Mouse (Mus musculus): Measurements from ENCODE around the gene Fuz. TPM values are rescaled to one million over a fixed set of nuclear protein-coding genes. Genes with fewer than 3 reads are reported as not detected.
A peak's percentile ranks its signal among the peaks of the same experiment; 100 is the strongest.

The Fuz gene
- polyA plus RNA-seq, 1 experiment from 2014 or later, result 22.4 TPM

MicroRNAs encoded within 50 kb of the gene (microRNA counts, 519-probe panel; counts per million panel counts)
- 460 counts per million, percentile 65 among the panel's probes with 10 or more counts for microRNA mmu-miR-707

Small RNA genes within 50 kb of the gene (microRNA-seq; reads per million reads assigned to microRNA genes)
- gene Mir707, result not detected

Other genes with a start within 250 kb of the Fuz start
- gene Myh14, start 225.2 kb upstream of the Fuz start, polyA plus RNA-seq (2016; fragmentation: Nextera tagmentation; extraction: Ambion mirVana), result 6.5 and 6.8 TPM in 2 replicates
- not detected in 2 replicates for gene Izumo2, start 187.3 kb upstream of the Fuz start, polyA plus RNA-seq (2016; fragmentation: Nextera tagmentation; extraction: Ambion mirVana)
- gene Vrk3, start 147.7 kb upstream of the Fuz start, polyA plus RNA-seq (2016; fragmentation: Nextera tagmentation; extraction: Ambion mirVana), result 36.4 and 36.7 TPM in 2 replicates
- gene Zfp473, start 145.0 kb upstream of the Fuz start, polyA plus RNA-seq (2016; fragmentation: Nextera tagmentation; extraction: Ambion mirVana), result 2.3 and 2.6 TPM in 2 replicates
- 102 and 104 TPM in 2 replicates for gene Nup62, start 80.0 kb upstream of the Fuz start, polyA plus RNA-seq (2016; fragmentation: Nextera tagmentation; extraction: Ambion mirVana)
- 1.2 and 2.5 TPM in 2 replicates for gene Il4i1, start 79.7 kb upstream of the Fuz start, polyA plus RNA-seq (2016; fragmentation: Nextera tagmentation; extraction: Ambion mirVana)
- gene Atf5, start 79.4 kb upstream of the Fuz start, polyA plus RNA-seq (2016; fragmentation: Nextera tagmentation; extraction: Ambion mirVana), result 5.3 and 5.8 TPM in 2 replicates
- 116 and 120 TPM in 2 replicates for gene Akt1s1, start 47.1 kb upstream of the Fuz start, polyA plus RNA-seq (2016; fragmentation: Nextera tagmentation; extraction: Ambion mirVana)
- gene Tbc1d17, start 47.0 kb upstream of the Fuz start, polyA plus RNA-seq (2016; fragmentation: Nextera tagmentation; extraction: Ambion mirVana), result 94.3 and 105 TPM in 2 replicates
- gene Pnkp, start 38.9 kb upstream of the Fuz start, polyA plus RNA-seq (2016; fragmentation: Nextera tagmentation; extraction: Ambion mirVana), result 29.0 and 30.4 TPM in 2 replicates
- 696 and 750 TPM in 2 replicates for gene Ptov1, start 26.3 kb upstream of the Fuz start, polyA plus RNA-seq (2016; fragmentation: Nextera tagmentation; extraction: Ambion mirVana)
- gene Med25, start 3.4 kb upstream of the Fuz start, polyA plus RNA-seq (2016; fragmentation: Nextera tagmentation; extraction: Ambion mirVana), result 113 and 123 TPM in 2 replicates
- 76.3 and 84.7 TPM in 2 replicates for gene Ap2a1, start 33.4 kb downstream of the Fuz start, polyA plus RNA-seq (2016; fragmentation: Nextera tagmentation; extraction: Ambion mirVana)
- 0.11 and 0.19 TPM in 2 replicates for gene Tsks, start 47.1 kb downstream of the Fuz start, polyA plus RNA-seq (2016; fragmentation: Nextera tagmentation; extraction: Ambion mirVana)
- 32.9 and 35.6 TPM in 2 replicates for gene Cpt1c, start 78.8 kb downstream of the Fuz start, polyA plus RNA-seq (2016; fragmentation: Nextera tagmentation; extraction: Ambion mirVana)
- gene Prmt1, start 90.5 kb downstream of the Fuz start, polyA plus RNA-seq (2016; fragmentation: Nextera tagmentation; extraction: Ambion mirVana), result 660 and 677 TPM in 2 replicates
- 93.3 and 95.7 TPM in 2 replicates for gene Irf3, start 101.6 kb downstream of the Fuz start, polyA plus RNA-seq (2016; fragmentation: Nextera tagmentation; extraction: Ambion mirVana)
- gene Bcl2l12, start 102.6 kb downstream of the Fuz start, polyA plus RNA-seq (2016; fragmentation: Nextera tagmentation; extraction: Ambion mirVana), result 79.9 and 83.5 TPM in 2 replicates
- 43.8 and 47.7 TPM in 2 replicates for gene Scaf1, start 120.3 kb downstream of the Fuz start, polyA plus RNA-seq (2016; fragmentation: Nextera tagmentation; extraction: Ambion mirVana)
- gene Rras, start 121.9 kb downstream of the Fuz start, polyA plus RNA-seq (2016; fragmentation: Nextera tagmentation; extraction: Ambion mirVana), result 23.6 and 26.1 TPM in 2 replicates
- 13.7 and 16.8 TPM in 2 replicates for gene Prr12, start 156.8 kb downstream of the Fuz start, polyA plus RNA-seq (2016; fragmentation: Nextera tagmentation; extraction: Ambion mirVana)
- 63.0 and 64.4 TPM in 2 replicates for gene Nosip, start 166.3 kb downstream of the Fuz start, polyA plus RNA-seq (2016; fragmentation: Nextera tagmentation; extraction: Ambion mirVana)
- gene Prrg2, start 166.6 kb downstream of the Fuz start, polyA plus RNA-seq (2016; fragmentation: Nextera tagmentation; extraction: Ambion mirVana), result 23.9 and 25.0 TPM in 2 replicates
- gene Rcn3, start 196.1 kb downstream of the Fuz start, polyA plus RNA-seq (2016; fragmentation: Nextera tagmentation; extraction: Ambion mirVana), result 302 and 306 TPM in 2 replicates
- 25.8 and 26.0 TPM in 2 replicates for gene Fcgrt, start 207.8 kb downstream of the Fuz start, polyA plus RNA-seq (2016; fragmentation: Nextera tagmentation; extraction: Ambion mirVana)
- 1,448 and 1,491 TPM in 2 replicates for gene Rps11, start 228.4 kb downstream of the Fuz start, polyA plus RNA-seq (2016; fragmentation: Nextera tagmentation; extraction: Ambion mirVana)
- 1,339 and 1,342 TPM in 2 replicates for gene Rpl13a, start 232.7 kb downstream of the Fuz start, polyA plus RNA-seq (2016; fragmentation: Nextera tagmentation; extraction: Ambion mirVana)
- 0.22 and 0.27 TPM in 2 replicates for gene Gm45713, start 240.2 kb downstream of the Fuz start, polyA plus RNA-seq (2016; fragmentation: Nextera tagmentation; extraction: Ambion mirVana)
- 0.67 and 1.1 TPM in 2 replicates for gene Flt3l, start 240.4 kb downstream of the Fuz start, polyA plus RNA-seq (2016; fragmentation: Nextera tagmentation; extraction: Ambion mirVana)

All from embryonic facial prominence, embryonic 12.5 days (tissue).